Mouse (Mus musculus): ENCODE data around the gene Tmem128. TPM values are rescaled to one million over a fixed set of nuclear protein-coding genes. Genes with fewer than 3 reads are reported as not detected.
A peak's percentile ranks its signal among the peaks of the same experiment; 100 is the strongest.

The Tmem128 gene
- polyA plus RNA-seq (2012; rRNA removed): 62.7 and 84.1 TPM in 2 replicates

GRCm38 (mm10) chr5:38260107-38260682 lies at the start of gene Tmem128:
Tmem128 (plus strand) TSS chr5:38260185.
- TF ChIP-seq POLR2A (IDR thresholded peaks at IDR 0.05; ENCODE audit: borderline replicate concordance, extremely low read depth, insufficient read depth, insufficient read length, poor library complexity, severe bottlenecking) (peak; percentile 76; the same call in 1 of the 2 replicates), CTCF (IDR thresholded peaks at IDR 0.05; ENCODE audit: borderline replicate concordance, extremely low read depth, insufficient read depth, insufficient read length) (no peak)

GRCm38 (mm10) chr5:38211691-38212090 lies 48.3 kb upstream of the Tmem128 start:
- DNase-seq (ENCODE audit: low read depth): no peak
- TF ChIP-seq POLR2A (IDR thresholded peaks at IDR 0.05; ENCODE audit: borderline replicate concordance, extremely low read depth, insufficient read depth, insufficient read length, poor library complexity, severe bottlenecking) (no peak), CTCF (IDR thresholded peaks at IDR 0.05; ENCODE audit: borderline replicate concordance, extremely low read depth, insufficient read depth, insufficient read length) (no peak)

More at GRCm38 (mm10) chr5:38260107-38260682, at the start of gene Tmem128:
- peak; percentile 86 for DNase-seq (ENCODE audit: low read depth)

- no peak for DNase-seq (ENCODE audit: low read depth)
- TF ChIP-seq POLR2A (IDR thresholded peaks at IDR 0.05; ENCODE audit: borderline replicate concordance, extremely low read depth, insufficient read depth, insufficient read length, poor library complexity, severe bottlenecking) (no peak), CTCF (IDR thresholded peaks at IDR 0.05; ENCODE audit: borderline replicate concordance, extremely low read depth, insufficient read depth, insufficient read length) (no peak)
Measured at GRCm38 (mm10) chr5:38213009-38213408, 47.0 kb upstream of the Tmem128 start.

GRCm38 (mm10) chr5:38219771-38220307 lies 40.1 kb upstream of the Tmem128 start:
- TF ChIP-seq POLR2A (IDR thresholded peaks at IDR 0.05; ENCODE audit: borderline replicate concordance, extremely low read depth, insufficient read depth, insufficient read length, poor library complexity, severe bottlenecking) (no peak), CTCF (IDR thresholded peaks at IDR 0.05; ENCODE audit: borderline replicate concordance, extremely low read depth, insufficient read depth, insufficient read length) (no peak)
- no peak for DNase-seq (ENCODE audit: low read depth)

- TF ChIP-seq CTCF (IDR thresholded peaks at IDR 0.05; ENCODE audit: borderline replicate concordance, extremely low read depth, insufficient read depth, insufficient read length): no peak
- TF ChIP-seq POLR2A (IDR thresholded peaks at IDR 0.05; ENCODE audit: borderline replicate concordance, extremely low read depth, insufficient read depth, insufficient read length, poor library complexity, severe bottlenecking): peak; percentile 92
- DNase-seq (ENCODE audit: low read depth): peak; percentile 96
Measured at GRCm38 (mm10) chr5:38220328-38220912, 39.6 kb upstream of the Tmem128 start, which contains the start of the genes Zbtb49 and Lyar. Zbtb49 (minus strand) TSS chr5:38220457. Lyar (plus strand) TSS chr5:38220470.

- TF ChIP-seq POLR2A (IDR thresholded peaks at IDR 0.05; ENCODE audit: borderline replicate concordance, extremely low read depth, insufficient read depth, insufficient read length, poor library complexity, severe bottlenecking) (no peak), CTCF (IDR thresholded peaks at IDR 0.05; ENCODE audit: borderline replicate concordance, extremely low read depth, insufficient read depth, insufficient read length) (peak; percentile 75)
- peak; percentile 46 for DNase-seq (ENCODE audit: low read depth)
Measured at GRCm38 (mm10) chr5:38235422-38235821, 24.6 kb upstream of the Tmem128 start.

GRCm38 (mm10) chr5:38236627-38237026 lies 23.4 kb upstream of the Tmem128 start:
- DNase-seq (ENCODE audit: low read depth): no peak
- TF ChIP-seq CTCF (IDR thresholded peaks at IDR 0.05; ENCODE audit: borderline replicate concordance, extremely low read depth, insufficient read depth, insufficient read length) (no peak), POLR2A (IDR thresholded peaks at IDR 0.05; ENCODE audit: borderline replicate concordance, extremely low read depth, insufficient read depth, insufficient read length, poor library complexity, severe bottlenecking) (no peak)

GRCm38 (mm10) chr5:38240727-38241472 lies 19.1 kb upstream of the Tmem128 start:
- no peak for TF ChIP-seq POLR2A (IDR thresholded peaks at IDR 0.05; ENCODE audit: borderline replicate concordance, extremely low read depth, insufficient read depth, insufficient read length, poor library complexity, severe bottlenecking)
- TF ChIP-seq CTCF (IDR thresholded peaks at IDR 0.05; ENCODE audit: borderline replicate concordance, extremely low read depth, insufficient read depth, insufficient read length): no peak
- peak; percentile 19 for DNase-seq (ENCODE audit: low read depth)

- peak; percentile 52 for DNase-seq (ENCODE audit: low read depth)
- no peak for TF ChIP-seq CTCF (IDR thresholded peaks at IDR 0.05; ENCODE audit: borderline replicate concordance, extremely low read depth, insufficient read depth, insufficient read length)
- no peak for TF ChIP-seq POLR2A (IDR thresholded peaks at IDR 0.05; ENCODE audit: borderline replicate concordance, extremely low read depth, insufficient read depth, insufficient read length, poor library complexity, severe bottlenecking)
Measured at GRCm38 (mm10) chr5:38241473-38241834, 18.5 kb upstream of the Tmem128 start.

GRCm38 (mm10) chr5:38241966-38242365 lies 18.0 kb upstream of the Tmem128 start:
- no peak for TF ChIP-seq CTCF (IDR thresholded peaks at IDR 0.05; ENCODE audit: borderline replicate concordance, extremely low read depth, insufficient read depth, insufficient read length)
- no peak for TF ChIP-seq POLR2A (IDR thresholded peaks at IDR 0.05; ENCODE audit: borderline replicate concordance, extremely low read depth, insufficient read depth, insufficient read length, poor library complexity, severe bottlenecking)

GRCm38 (mm10) chr5:38255195-38255594 lies 4.8 kb upstream of the Tmem128 start:
- no peak for TF ChIP-seq POLR2A (IDR thresholded peaks at IDR 0.05; ENCODE audit: borderline replicate concordance, extremely low read depth, insufficient read depth, insufficient read length, poor library complexity, severe bottlenecking)
- TF ChIP-seq CTCF (IDR thresholded peaks at IDR 0.05; ENCODE audit: borderline replicate concordance, extremely low read depth, insufficient read depth, insufficient read length): peak; percentile 26; the same call in 1 of the 2 replicates
- no peak for DNase-seq (ENCODE audit: low read depth)

More at GRCm38 (mm10) chr5:38241966-38242365, 18.0 kb upstream of the Tmem128 start:
- no peak for DNase-seq (ENCODE audit: low read depth)

All from brain, embryonic 14.5 days (tissue).